Mouse (Mus musculus): Measurements from ENCODE around the gene Daglb. TPM values are rescaled to one million over a fixed set of nuclear protein-coding genes. Genes with fewer than 3 reads are reported as not detected.

The Daglb gene
- 5.5 and 5.9 TPM in 2 replicates for polyA plus RNA-seq (2015; fragmentation: Nextera tagmentation; extraction: Ambion mirVana)

DNA sequence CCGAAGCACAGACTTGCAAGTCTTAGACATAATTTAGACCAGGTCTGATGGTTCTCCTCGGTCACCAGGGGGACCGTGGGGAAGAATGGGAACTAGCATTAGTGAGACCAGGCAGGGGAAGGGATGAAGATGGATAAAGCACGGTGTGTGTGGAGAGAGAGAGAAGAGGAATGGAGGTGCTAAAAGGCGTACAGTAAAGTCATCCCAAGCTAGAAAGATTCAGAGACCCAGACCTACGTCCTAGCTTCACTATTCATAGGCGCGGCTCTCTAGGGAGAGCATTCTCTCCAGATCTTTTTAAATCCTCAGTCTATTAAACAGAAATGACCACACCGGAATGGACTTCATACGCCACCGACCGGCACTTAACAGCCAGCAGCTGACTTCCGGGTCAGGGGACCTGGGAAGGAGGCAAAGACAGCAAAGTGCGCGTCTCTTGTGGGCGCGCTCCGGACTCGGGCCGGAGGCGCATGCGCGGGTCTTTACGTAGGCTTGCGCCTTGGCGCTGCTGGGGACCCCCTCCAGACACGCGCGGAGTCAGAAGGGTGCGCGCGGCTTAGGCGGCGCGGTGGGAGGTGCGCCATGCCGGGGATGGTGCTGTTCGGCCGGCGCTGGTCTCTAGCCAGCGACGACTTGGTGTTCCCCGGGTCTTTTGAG, at the start of gene Daglb:
Daglb (plus strand) TSS at position 485 of the 657 bp plus-strand sequence.
- Histone ChIP-seq H3K4me1 (replicated peaks; ENCODE audit: control insufficient read depth, insufficient read depth) (no peaks in the 10 kb centered on the region), H3K36me3 (ENCODE audit: control insufficient read depth, insufficient read depth, low read length) (no peaks in the 10 kb centered on the region), H3K27ac (replicated peaks) (peak within 1 kb of the TSS; percentile 49), H3K27me3 (ENCODE audit: control insufficient read depth, insufficient read depth, low read length) (no peaks in the 10 kb centered on the region), H3K9me3 (ENCODE audit: control insufficient read depth, low read length) (no peaks in the 10 kb centered on the region), H3K9ac (ENCODE audit: low read length) (peak within 1 kb of the TSS; percentile 66), H3K4me3 (ENCODE audit: low read depth, low read length) (peak within 1 kb of the TSS; percentile 71), H3K4me2 (replicated peaks; ENCODE audit: low read depth) (peak within 1 kb of the TSS; percentile 97)
- ATAC-seq (ENCODE audit: low FRiP score, low TSS enrichment) (peak; percentile 88), DNase-seq (ENCODE audit: low spot score) (peak; percentile 82)
- WGBS: 2% methylated on average over 42 of the region's 43 CpGs
- TF ChIP-seq EP300 (optimal IDR thresholded peaks at IDR 0.05) (no peak), CTCF (IDR thresholded peaks at IDR 0.05; ENCODE audit: low read depth) (0 out of 2 replicates have a peak, but pooled peaks have one; percentile 9)

DNA sequence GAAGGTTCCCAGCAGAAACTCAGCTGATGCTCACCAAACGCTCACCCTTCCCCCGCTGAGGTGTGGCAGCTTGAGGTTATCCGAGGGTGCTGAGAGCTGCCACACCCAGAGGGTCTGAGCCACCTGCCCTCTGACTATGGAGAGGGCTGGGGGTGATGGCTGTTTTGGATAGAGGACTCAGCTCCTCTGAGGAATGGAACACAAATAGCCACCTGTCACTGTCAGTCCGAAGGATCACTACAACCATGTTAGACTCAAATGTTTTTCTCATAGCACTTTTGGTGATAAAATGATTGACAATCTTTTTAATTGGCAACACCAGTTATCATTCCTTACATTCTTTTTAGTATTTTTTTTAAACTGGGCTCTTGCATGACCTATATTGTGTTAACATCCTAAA, 42.9 kb upstream of the Daglb start:
- Histone ChIP-seq H3K4me1 (replicated peaks; ENCODE audit: control insufficient read depth, insufficient read depth) (no peaks in the 10 kb centered on the region), H3K9ac (ENCODE audit: low read length) (no peak overlapping the region), H3K27ac (replicated peaks) (no peak overlapping the region), H3K9me3 (ENCODE audit: control insufficient read depth, low read length) (no peaks in the 10 kb centered on the region), H3K36me3 (ENCODE audit: control insufficient read depth, insufficient read depth, low read length) (peaks cover 28% of the 10 kb centered on the region), H3K4me3 (ENCODE audit: low read depth, low read length) (no peak overlapping the region), H3K27me3 (ENCODE audit: control insufficient read depth, insufficient read depth, low read length) (no peaks in the 10 kb centered on the region), H3K4me2 (replicated peaks; ENCODE audit: low read depth) (no peak overlapping the region)
- no peak for DNase-seq (ENCODE audit: low spot score)
- ATAC-seq (ENCODE audit: low FRiP score, low TSS enrichment): no peak
- TF ChIP-seq CTCF (IDR thresholded peaks at IDR 0.05; ENCODE audit: low read depth): no peak
- WGBS: 74% methylated on average over 4 of the region's 4 CpGs

DNA sequence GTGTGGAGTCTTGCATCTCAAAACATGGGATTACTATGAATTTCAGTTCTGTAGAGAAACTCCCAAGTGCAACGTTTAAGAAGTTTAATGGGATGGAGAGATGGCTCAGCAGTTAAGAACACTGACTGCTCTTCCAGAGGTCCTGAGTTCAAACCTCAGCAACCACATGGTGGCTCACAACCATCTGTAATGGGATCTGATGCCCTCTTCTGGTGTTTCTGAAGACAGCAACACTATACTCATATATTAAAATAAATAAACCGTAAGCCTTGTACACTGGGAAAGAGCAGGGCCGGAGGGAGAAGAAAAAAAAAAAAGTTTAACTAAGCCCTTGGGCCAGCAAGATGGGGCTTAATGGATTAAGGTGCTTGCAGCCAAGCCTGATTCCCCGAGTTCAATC, 41.4 kb upstream of the Daglb start:
- H3K9me3 ChIP-seq (ENCODE audit: control insufficient read depth, low read length): no peaks in the 10 kb centered on the region
- peak; percentile 46 for TF ChIP-seq CTCF (IDR thresholded peaks at IDR 0.05; ENCODE audit: low read depth)
- TF ChIP-seq EP300 (optimal IDR thresholded peaks at IDR 0.05): no peak
- H3K36me3 ChIP-seq (ENCODE audit: control insufficient read depth, insufficient read depth, low read length): peaks cover 23% of the 10 kb centered on the region
- H3K4me2 ChIP-seq (replicated peaks; ENCODE audit: low read depth): no peak overlapping the region
- H3K9ac ChIP-seq (ENCODE audit: low read length): no peak overlapping the region
- ATAC-seq (ENCODE audit: low FRiP score, low TSS enrichment): no peak
- H3K4me3 ChIP-seq (ENCODE audit: low read depth, low read length): no peak overlapping the region
- 72% methylated on average over 4 of the region's 4 CpGs for WGBS
- no peaks in the 10 kb centered on the region for H3K27me3 ChIP-seq (ENCODE audit: control insufficient read depth, insufficient read depth, low read length)
- no peaks in the 10 kb centered on the region for H3K4me1 ChIP-seq (replicated peaks; ENCODE audit: control insufficient read depth, insufficient read depth)
- no peak overlapping the region for H3K27ac ChIP-seq (replicated peaks)
- no peak for DNase-seq (ENCODE audit: low spot score)

- TF ChIP-seq EP300 (optimal IDR thresholded peaks at IDR 0.05): no peak
- TF ChIP-seq CTCF (IDR thresholded peaks at IDR 0.05; ENCODE audit: low read depth): peak; percentile 87
- ATAC-seq (ENCODE audit: low FRiP score, low TSS enrichment): peak; percentile 83
- WGBS: 26% methylated on average over 6 of the region's 6 CpGs
Observed at GRCm38 (mm10) chr5:143423899-143424519, 40.4 kb upstream of the Daglb start.

GRCm38 (mm10) chr5:143434421-143434820, 30.0 kb upstream of the Daglb start:
- H3K4me2 ChIP-seq (replicated peaks; ENCODE audit: low read depth): no peak overlapping the region
- no peak overlapping the region for H3K9ac ChIP-seq (ENCODE audit: low read length)
- 0 out of 2 replicates have a peak, but pooled peaks have one; percentile 45 for ATAC-seq (ENCODE audit: low FRiP score, low TSS enrichment)
- H3K4me1 ChIP-seq (replicated peaks; ENCODE audit: control insufficient read depth, insufficient read depth): no peaks in the 10 kb centered on the region
- no peaks in the 10 kb centered on the region for H3K36me3 ChIP-seq (ENCODE audit: control insufficient read depth, insufficient read depth, low read length)
- no peaks in the 10 kb centered on the region for H3K9me3 ChIP-seq (ENCODE audit: control insufficient read depth, low read length)
- DNase-seq (ENCODE audit: low spot score): peak; percentile 79
- H3K27ac ChIP-seq (replicated peaks): no peak overlapping the region
- TF ChIP-seq EP300 (optimal IDR thresholded peaks at IDR 0.05): no peak
- TF ChIP-seq CTCF (IDR thresholded peaks at IDR 0.05; ENCODE audit: low read depth): peak; percentile 91
- no peak overlapping the region for H3K4me3 ChIP-seq (ENCODE audit: low read depth, low read length)
- WGBS: 4% methylated on average over 4 of the region's 4 CpGs
- no peaks in the 10 kb centered on the region for H3K27me3 ChIP-seq (ENCODE audit: control insufficient read depth, insufficient read depth, low read length)

More at GRCm38 (mm10) chr5:143423899-143424519, 40.4 kb upstream of the Daglb start:
- Histone ChIP-seq H3K27me3 (ENCODE audit: control insufficient read depth, insufficient read depth, low read length) (no peaks in the 10 kb centered on the region), H3K9ac (ENCODE audit: low read length) (no peak overlapping the region), H3K9me3 (ENCODE audit: control insufficient read depth, low read length) (no peaks in the 10 kb centered on the region), H3K4me2 (replicated peaks; ENCODE audit: low read depth) (no peak overlapping the region), H3K27ac (replicated peaks) (no peak overlapping the region), H3K4me3 (ENCODE audit: low read depth, low read length) (no peak overlapping the region), H3K36me3 (ENCODE audit: control insufficient read depth, insufficient read depth, low read length) (peaks cover 18% of the 10 kb centered on the region), H3K4me1 (replicated peaks; ENCODE audit: control insufficient read depth, insufficient read depth) (no peaks in the 10 kb centered on the region)
- DNase-seq (ENCODE audit: low spot score): peak; percentile 72

DNA sequence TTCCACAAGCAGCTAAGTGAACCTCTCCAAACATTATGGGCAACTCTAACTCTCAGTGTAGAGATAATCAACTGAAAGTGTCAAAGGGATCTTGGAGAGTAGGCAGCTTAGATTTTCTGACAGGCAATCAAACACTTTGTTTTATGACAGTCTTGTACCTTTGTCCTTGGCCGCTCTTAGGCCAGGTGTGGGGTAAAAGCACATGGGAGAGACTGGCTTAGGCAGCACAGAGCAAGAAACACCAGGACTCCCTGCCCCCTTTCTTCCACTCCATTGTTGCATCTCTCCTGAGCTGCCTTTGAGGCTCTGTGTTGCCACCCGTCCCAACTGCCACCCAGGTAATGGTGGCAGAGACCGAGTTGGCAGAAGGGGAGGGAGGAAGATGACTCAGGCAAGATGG, 23.1 kb upstream of the Daglb start:
- no peaks in the 10 kb centered on the region for H3K36me3 ChIP-seq (ENCODE audit: control insufficient read depth, insufficient read depth, low read length)
- H3K9me3 ChIP-seq (ENCODE audit: control insufficient read depth, low read length): no peaks in the 10 kb centered on the region
- TF ChIP-seq EP300 (optimal IDR thresholded peaks at IDR 0.05): no peak
- TF ChIP-seq CTCF (IDR thresholded peaks at IDR 0.05; ENCODE audit: low read depth): no peak
- 72% methylated on average over 3 of the region's 3 CpGs for WGBS
- no peak overlapping the region for H3K4me3 ChIP-seq (ENCODE audit: low read depth, low read length)
- DNase-seq (ENCODE audit: low spot score) (no peak), ATAC-seq (ENCODE audit: low FRiP score, low TSS enrichment) (no peak)
- no peaks in the 10 kb centered on the region for H3K4me1 ChIP-seq (replicated peaks; ENCODE audit: control insufficient read depth, insufficient read depth)
- H3K27ac ChIP-seq (replicated peaks): no peak overlapping the region
- no peaks in the 10 kb centered on the region for H3K27me3 ChIP-seq (ENCODE audit: control insufficient read depth, insufficient read depth, low read length)
- no peak overlapping the region for H3K9ac ChIP-seq (ENCODE audit: low read length)
- H3K4me2 ChIP-seq (replicated peaks; ENCODE audit: low read depth): no peak overlapping the region

Data from stomach, postnatal 0 days (tissue).